Mouse (Mus musculus): ENCODE measurements around the gene Pde8b.

GRCm38 (mm10) chr13:95257083-95257482 lies 6.9 kb upstream of the Pde8b start:
- TF ChIP-seq CTCF (IDR thresholded peaks at IDR 0.05; ENCODE audit: low read depth) (no peak), EP300 (optimal IDR thresholded peaks at IDR 0.05) (no peak)

Data from stomach, postnatal 0 days (tissue).